Mouse (Mus musculus): ENCODE data around the gene Fnd3c2. TPM values are rescaled to one million over a fixed set of nuclear protein-coding genes. Genes with fewer than 3 reads are reported as not detected.

The Fnd3c2 gene
- not detected for polyA plus RNA-seq (2014; fragmentation: Illumina TruSeq; extraction: RNeasy Lipid Tissue Mini Kit (QIAGEN cat#74804))

DNA sequence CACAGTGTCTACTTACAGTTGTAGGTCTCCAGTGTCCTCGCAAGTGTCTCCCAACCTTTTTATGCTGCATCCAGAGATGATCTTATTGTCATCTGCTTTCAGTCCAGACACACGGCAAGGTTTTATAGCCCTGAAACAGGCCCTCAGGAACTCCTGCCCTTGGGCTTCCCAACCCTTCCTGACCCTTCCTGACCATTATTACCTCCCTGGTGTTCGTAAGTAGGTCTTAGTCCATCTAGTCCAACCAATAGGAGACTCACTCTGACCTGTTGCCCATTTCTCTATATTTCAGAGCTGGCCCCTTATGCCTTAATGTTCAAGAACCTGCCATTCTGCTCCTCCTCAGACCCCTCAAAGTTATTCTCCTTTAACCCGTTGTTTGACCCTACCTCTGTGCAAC is at the start of gene Fnd3c2:
Gene Fnd3c2 (minus strand): TSS at position 101 of the 400 bp plus-strand sequence.

DNA sequence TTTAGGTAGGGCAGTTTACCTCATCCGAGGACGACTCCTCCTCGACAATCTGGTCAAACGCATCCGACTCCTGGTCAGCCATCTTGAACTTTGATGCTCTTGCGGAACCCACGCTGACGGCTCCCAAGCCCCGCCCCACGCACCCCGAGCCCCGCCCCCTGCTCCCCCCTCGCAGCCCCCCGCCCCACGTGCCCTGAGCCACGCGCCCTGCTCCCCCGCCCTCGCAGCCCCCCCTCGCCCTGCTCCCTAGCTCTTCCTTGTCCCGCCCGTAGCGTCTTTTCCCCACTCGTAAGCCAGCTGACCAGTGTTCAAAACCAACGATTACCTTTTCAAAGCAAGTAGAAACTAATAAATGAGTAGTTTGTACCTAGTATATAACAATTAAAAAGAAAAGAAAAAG is 34.1 kb downstream of the Fnd3c2 start, which contains the start of gene Taf9b:
Gene Taf9b (minus strand): TSS at position 101 of the 400 bp plus-strand sequence.

DNA sequence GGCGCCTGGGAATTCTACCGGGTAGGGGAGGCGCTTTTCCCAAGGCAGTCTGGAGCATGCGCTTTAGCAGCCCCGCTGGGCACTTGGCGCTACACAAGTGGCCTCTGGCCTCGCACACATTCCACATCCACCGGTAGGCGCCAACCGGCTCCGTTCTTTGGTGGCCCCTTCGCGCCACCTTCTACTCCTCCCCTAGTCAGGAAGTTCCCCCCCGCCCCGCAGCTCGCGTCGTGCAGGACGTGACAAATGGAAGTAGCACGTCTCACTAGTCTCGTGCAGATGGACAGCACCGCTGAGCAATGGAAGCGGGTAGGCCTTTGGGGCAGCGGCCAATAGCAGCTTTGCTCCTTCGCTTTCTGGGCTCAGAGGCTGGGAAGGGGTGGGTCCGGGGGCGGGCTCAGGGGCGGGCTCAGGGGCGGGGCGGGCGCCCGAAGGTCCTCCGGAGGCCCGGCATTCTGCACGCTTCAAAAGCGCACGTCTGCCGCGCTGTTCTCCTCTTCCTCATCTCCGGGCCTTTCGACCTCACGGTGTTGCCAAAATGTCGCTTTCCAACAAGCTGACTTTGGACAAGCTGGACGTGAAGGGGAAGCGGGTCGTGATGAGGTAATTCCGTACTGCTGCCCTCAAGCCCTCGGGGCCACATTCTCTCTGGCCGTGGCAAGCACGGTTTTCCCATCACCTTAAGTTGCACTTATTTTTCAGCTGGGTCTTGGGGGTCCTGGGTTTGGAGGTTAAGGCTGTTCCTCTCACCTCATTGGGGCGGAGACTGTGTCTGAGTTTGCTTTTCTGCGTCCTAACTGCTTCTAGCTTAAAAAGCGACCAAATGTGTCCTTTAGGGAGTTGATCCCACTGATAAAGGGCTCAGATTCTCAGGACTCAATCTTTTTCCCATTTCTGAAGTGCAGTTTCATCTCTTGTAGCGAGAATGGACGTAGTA is 68.2 kb downstream of the Fnd3c2 start, which contains the start of gene Pgk1:
Gene Pgk1 (plus strand): TSS at position 388 of the 937 bp plus-strand sequence.

Other genes with a start within 250 kb of the Fnd3c2 start
- 169 TPM for gene Magt1, start 243.5 kb downstream of the Fnd3c2 start, polyA plus RNA-seq (2014; fragmentation: Illumina TruSeq; extraction: RNeasy Lipid Tissue Mini Kit (QIAGEN cat#74804))
- gene Cox7b, start 239.7 kb downstream of the Fnd3c2 start, polyA plus RNA-seq (2014; fragmentation: Illumina TruSeq; extraction: RNeasy Lipid Tissue Mini Kit (QIAGEN cat#74804)): 490 TPM
- gene Atp7a, start 228.1 kb downstream of the Fnd3c2 start, polyA plus RNA-seq (2014; fragmentation: Illumina TruSeq; extraction: RNeasy Lipid Tissue Mini Kit (QIAGEN cat#74804)): 125 TPM
- gene Tlr13, start 112.2 kb downstream of the Fnd3c2 start, polyA plus RNA-seq (2014; fragmentation: Illumina TruSeq; extraction: RNeasy Lipid Tissue Mini Kit (QIAGEN cat#74804)): 11.1 TPM
- gene Pgk1, start 68.3 kb downstream of the Fnd3c2 start, polyA plus RNA-seq (2014; fragmentation: Illumina TruSeq; extraction: RNeasy Lipid Tissue Mini Kit (QIAGEN cat#74804)): 122 TPM
- gene Taf9b, start 34.2 kb downstream of the Fnd3c2 start, polyA plus RNA-seq (2014; fragmentation: Illumina TruSeq; extraction: RNeasy Lipid Tissue Mini Kit (QIAGEN cat#74804)): 63.0 TPM
- 0.14 TPM for gene Fndc3c1, start 230.0 kb upstream of the Fnd3c2 start, polyA plus RNA-seq (2014; fragmentation: Illumina TruSeq; extraction: RNeasy Lipid Tissue Mini Kit (QIAGEN cat#74804))

Measured in ovary, adult 10 weeks (tissue).